Comparison of ENCODE assay signal across 8 mouse cellular contexts in the genomic region with DNA sequence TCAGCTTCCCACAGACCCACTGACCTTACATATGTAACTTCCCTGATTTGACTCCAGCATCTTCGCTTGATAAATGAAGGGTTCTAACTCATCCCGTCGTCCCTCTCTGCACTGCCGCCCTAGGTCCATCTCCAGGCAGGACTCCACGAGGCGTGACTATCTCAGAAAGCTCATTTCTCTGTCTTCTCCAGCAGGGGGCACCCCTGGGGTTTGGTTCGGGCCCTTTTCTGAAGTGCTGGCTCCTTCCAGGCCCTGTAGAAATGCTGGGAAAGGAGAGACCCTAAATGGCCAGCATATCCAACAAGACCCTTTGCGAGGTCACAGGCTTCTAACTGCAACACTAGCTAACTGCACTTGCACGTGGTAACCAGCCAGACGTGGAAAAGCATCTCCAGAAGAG. TPM values are rescaled to one million over a fixed set of nuclear protein-coding genes. Genes with fewer than 3 reads are reported as not detected.
A peak's percentile ranks its signal among the peaks of the same experiment; 100 is the strongest.
DNase-seq lines count a peak whose midpoint lies in the region; ATAC-seq and TF ChIP-seq lines count a peak whose summit lies in the region.

No protein-coding gene starts in this region.

- H3K27ac ChIP-seq in kidney, embryonic 14.5 days (ENCODE audit: low read depth, low read length), result no peak overlapping the region
- no peak overlapping the region for H3K27ac ChIP-seq in liver, embryonic 13.5 days
- no peak overlapping the region for H3K27ac ChIP-seq in olfactory bulb, adult 2 months (ENCODE audit: insufficient read depth, low read depth, low read length)

- no peak for TF ChIP-seq POLR2A in olfactory bulb, adult 2 months (IDR thresholded peaks at IDR 0.05; ENCODE audit: insufficient read depth, low read depth, low read length)

- H3K4me2 ChIP-seq in kidney, embryonic 14.5 days (replicated peaks; ENCODE audit: low read depth, low read length), result peak overlapping the region; percentile 25; the same call in 1 of the 2 replicates
- no peak overlapping the region for H3K4me2 ChIP-seq in liver, embryonic 13.5 days

- no peak overlapping the region for H3K9ac ChIP-seq in kidney, embryonic 14.5 days (ENCODE audit: low read depth, low read length)
- no peak overlapping the region for H3K9ac ChIP-seq in liver, embryonic 13.5 days

- peak; percentile 83 for ATAC-seq in kidney, embryonic 14.5 days (ENCODE audit: low FRiP score, low TSS enrichment)
- no peak for ATAC-seq in liver, embryonic 13.5 days (ENCODE audit: low read depth)

- DNase-seq in A20 (ENCODE audit: low read depth, low spot score), result peak; percentile 77
- peak; percentile 65 to 70 for DNase-seq in adrenal gland, adult 18-20 months (ENCODE audit: low spot score in 2 of 2)
- DNase-seq in embryo, embryonic 9.5 days (ENCODE audit: extremely low spot score), result peak; percentile 68
- peak; percentile 36 for DNase-seq in heart, adult 8-10 months (ENCODE audit: low spot score)
- peak; percentile 13 for DNase-seq in liver, embryonic 13.5 days
- DNase-seq in thymus, postnatal 0 days (ENCODE audit: low spot score), result peak; percentile 67

- TF ChIP-seq CTCF in olfactory bulb, adult 2 months (IDR thresholded peaks at IDR 0.05; ENCODE audit: insufficient read depth, low read depth, low read length), result peak; percentile 69; the same call in 1 of the 2 replicates

- H3K36me3 ChIP-seq in kidney, embryonic 14.5 days (ENCODE audit: control insufficient read depth, insufficient read depth, low read length), result no peaks in the 10 kb centered on the region
- H3K36me3 ChIP-seq in liver, embryonic 13.5 days, result no peaks in the 10 kb centered on the region

- no peak overlapping the region for H3K4me3 ChIP-seq in kidney, embryonic 14.5 days (ENCODE audit: low read length)
- H3K4me3 ChIP-seq in liver, embryonic 13.5 days (replicated peaks), result no peak overlapping the region
- no peak overlapping the region for H3K4me3 ChIP-seq in olfactory bulb, adult 2 months (ENCODE audit: insufficient read depth, low read depth, low read length)

- 4% methylated on average over 10 of the region's 10 CpGs for WGBS in kidney, embryonic 14.5 days
- 5% methylated on average over 10 of the region's 10 CpGs for WGBS in liver, embryonic 13.5 days (ENCODE audit: insufficient replicate concordance)
- WGBS in olfactory bulb, adult 2 months, result 7% methylated on average over 10 of the region's 10 CpGs

- no peaks in the 10 kb centered on the region for H3K27me3 ChIP-seq in kidney, embryonic 14.5 days (ENCODE audit: control insufficient read depth, insufficient read depth, low read length)
- no peaks in the 10 kb centered on the region for H3K27me3 ChIP-seq in liver, embryonic 13.5 days

- no peaks in the 10 kb centered on the region for H3K9me3 ChIP-seq in kidney, embryonic 14.5 days (ENCODE audit: control insufficient read depth, low read length)
- no peaks in the 10 kb centered on the region for H3K9me3 ChIP-seq in liver, embryonic 13.5 days (replicated peaks)

- no peaks in the 10 kb centered on the region for H3K4me1 ChIP-seq in kidney, embryonic 14.5 days (ENCODE audit: control insufficient read depth, insufficient read depth, low read length)
- H3K4me1 ChIP-seq in liver, embryonic 13.5 days (replicated peaks), result no peaks in the 10 kb centered on the region
- H3K4me1 ChIP-seq in olfactory bulb, adult 2 months (ENCODE audit: control insufficient read depth, insufficient read depth, low read length), result 0 out of 2 replicates have a peak, but pooled peaks cover 4% of the 10 kb centered on the region

RNA-seq across cellular contexts. Expression of a gene that starts 31.7 kb away (rescaled TPM):
- 1 to 10 TPM; 2.6 to 6.5 TPM for total RNA-seq in adrenal gland, adult 18-20 months (2021)
- total RNA-seq in heart, adult 8-10 months (2022), result 1 to 10 TPM; 2.5 to 3.5 (median 3.1) TPM
- 154 and 173 TPM in 2 replicates for polyA plus RNA-seq in kidney, embryonic 14.5 days (2014; fragmentation: Nextera tagmentation; extraction: Ambion mirVana)
- polyA plus RNA-seq in liver, embryonic 13.5 days (2015; fragmentation: Nextera tagmentation; extraction: Ambion mirVana), result 7.9 and 8.5 TPM in 2 replicates
- polyA plus RNA-seq in olfactory bulb, adult 2 months (2012; ENCODE audit: insufficient read depth, insufficient read length, low replicate concordance, missing spikeins), result not detected in 2 replicates
- polyA plus RNA-seq in thymus, postnatal 0 days (2015; fragmentation: Nextera tagmentation; extraction: Ambion mirVana), result 3.6 and 6.8 TPM in 2 replicates

RNA-seq across cellular contexts. Expression of a gene that starts 43.7 kb away (rescaled TPM):
- total RNA-seq in adrenal gland, adult 18-20 months (2021), result 1 to 10 TPM; 2.8 to 3.7 TPM
- 1 to 10 TPM; 2.3 to 2.5 (median 2.3) TPM for total RNA-seq in heart, adult 8-10 months (2022)
- polyA plus RNA-seq in kidney, embryonic 14.5 days (2014; fragmentation: Nextera tagmentation; extraction: Ambion mirVana), result 1.3 and 3.4 TPM in 2 replicates
- 2.7 and 3.1 TPM in 2 replicates for polyA plus RNA-seq in liver, embryonic 13.5 days (2015; fragmentation: Nextera tagmentation; extraction: Ambion mirVana)
- polyA plus RNA-seq in olfactory bulb, adult 2 months (2012; ENCODE audit: insufficient read depth, insufficient read length, low replicate concordance, missing spikeins), result not detected in 2 replicates
- 3.6 and 4.9 TPM in 2 replicates for polyA plus RNA-seq in thymus, postnatal 0 days (2015; fragmentation: Nextera tagmentation; extraction: Ambion mirVana)

Comparison
In these comparisons a context has a peak if more than half of its experiments do, and no peak if none do; other contexts are left out.
1. DNase-seq: peak in every context shown above with its lines; median percentile 77 in A20; 68 in embryo, embryonic 9.5 days; 68 in adrenal gland, adult 18-20 months; 67 in thymus, postnatal 0 days; 36 in heart, adult 8-10 months; 13 in liver, embryonic 13.5 days.
2. RNA of a gene that starts 31.7 kb away (polyA plus RNA-seq): 154 to 173 TPM in kidney, embryonic 14.5 days; 7.9 to 8.5 TPM in liver, embryonic 13.5 days, 3.6 to 6.8 TPM in thymus, postnatal 0 days and not detected in olfactory bulb, adult 2 months; every median in the first group is over 10 times any median in the second.